Mouse (Mus musculus) limb, embryonic 13.5 days (tissue): ENCODE measurements at regions not wholly inside any gene's neighbourhood (a gene's known extent, or its start where the extent isn't known, plus 50 kb on each side); places are given as distances from the start of the nearest gene placed in this dataset.
A peak's percentile ranks its signal among the peaks of the same experiment; 100 is the strongest.
"Not testable (repeated sequence)": the region's sequence is repeated elsewhere in the genome, so short reads cannot be mapped to it uniquely, and the experiment has no call there.

Source experiments
- ATAC-seq: fragments of 200-750 bp; cut with Nextera tagmentation; 2 replicates; pipeline ENCODE4 v1.8.0; 2017; ENCODE audit warnings: low read depth, moderate number of reproducible peaks, moderate TSS enrichment; ENCODE audit not compliant: low FRiP score
- H3K27ac ChIP-seq: fragments of 300-500 bp; sonication (generic); 2 replicates; pipeline ENCODE4 v1.5.1; 2015; ENCODE audit warnings: inconsistent platforms, mild to moderate bottlenecking, moderate library complexity
- H3K27me3 ChIP-seq: fragments of 300-500 bp; sonication (generic); 2 replicates; pipeline ENCODE4 v1.6.1; 2015; ENCODE audit warnings: mild to moderate bottlenecking, inconsistent platforms
- H3K36me3 ChIP-seq: fragments of 300-500 bp; sonication (generic); 2 replicates; pipeline ENCODE4 v1.6.1; 2015; ENCODE audit warnings: inconsistent platforms, mild to moderate bottlenecking, moderate library complexity
- H3K4me1 ChIP-seq: fragments of 300-500 bp; sonication (generic); 2 replicates; pipeline ENCODE4 v1.6.1; 2015; ENCODE audit warnings: inconsistent platforms
- H3K4me2 ChIP-seq: fragments of 300-500 bp; sonication (generic); replicated peaks from 2 replicates; pipeline ENCODE4 v1.6.1; 2015; ENCODE audit warnings: inconsistent platforms, mild to moderate bottlenecking, moderate library complexity
- H3K4me3 ChIP-seq: fragments of 300-500 bp; sonication (generic); 2 replicates; pipeline ENCODE4 v1.5.1; 2015; ENCODE audit warnings: moderate library complexity, mild to moderate bottlenecking, inconsistent platforms
- H3K9ac ChIP-seq: fragments of 300-500 bp; sonication (generic); 2 replicates; pipeline ENCODE4 v1.6.1; 2015; ENCODE audit warnings: mild to moderate bottlenecking, inconsistent platforms
- H3K9me3 ChIP-seq: fragments of 300-500 bp; sonication (generic); 2 replicates; pipeline ENCODE4 v1.6.1; 2016; ENCODE audit warnings: inconsistent platforms
- WGBS: fragments of 180-500 bp; shearing (Covaris S2); methylation state at CpG from one replicate; pipeline ENCODE4 v1.1.7; 2015; 5-methylcytosine and 5-hydroxymethylcytosine counted together

DNA sequence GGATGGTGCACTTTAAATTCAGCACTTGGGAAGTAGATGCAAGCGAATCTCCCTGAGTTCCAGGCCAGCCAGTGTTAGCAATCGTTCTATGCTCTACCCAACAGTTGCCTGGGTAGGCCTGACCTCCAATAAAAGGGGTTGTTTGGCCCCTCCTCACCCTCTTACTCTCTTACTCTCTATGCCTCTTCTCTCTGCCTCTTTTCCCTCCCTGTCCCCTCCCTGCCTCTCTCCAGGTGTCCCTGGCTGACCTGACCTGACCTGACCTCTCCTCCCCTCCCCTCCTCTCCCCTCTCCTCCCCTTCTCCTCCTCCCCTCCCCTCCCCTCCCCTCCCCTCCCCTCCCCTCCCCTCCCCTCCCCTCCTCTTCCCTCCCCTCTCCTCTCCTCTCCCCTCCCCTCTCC, 63.0 kb upstream of the Chd2 start:
- Histone ChIP-seq H3K27ac (no peak overlapping the region), H3K4me3 (no peak overlapping the region), H3K27me3 (no peaks in the 10 kb centered on the region), H3K36me3 (no peaks in the 10 kb centered on the region), H3K9me3 (peaks cover 6% of the 10 kb centered on the region; the same call in 1 of the 2 replicates), H3K4me1 (peaks cover 16% of the 10 kb centered on the region), H3K4me2 (no peak overlapping the region), H3K9ac (no peak overlapping the region)
- 44% methylated on average over 2 of the region's 2 CpGs for WGBS
- no peak for ATAC-seq

DNA sequence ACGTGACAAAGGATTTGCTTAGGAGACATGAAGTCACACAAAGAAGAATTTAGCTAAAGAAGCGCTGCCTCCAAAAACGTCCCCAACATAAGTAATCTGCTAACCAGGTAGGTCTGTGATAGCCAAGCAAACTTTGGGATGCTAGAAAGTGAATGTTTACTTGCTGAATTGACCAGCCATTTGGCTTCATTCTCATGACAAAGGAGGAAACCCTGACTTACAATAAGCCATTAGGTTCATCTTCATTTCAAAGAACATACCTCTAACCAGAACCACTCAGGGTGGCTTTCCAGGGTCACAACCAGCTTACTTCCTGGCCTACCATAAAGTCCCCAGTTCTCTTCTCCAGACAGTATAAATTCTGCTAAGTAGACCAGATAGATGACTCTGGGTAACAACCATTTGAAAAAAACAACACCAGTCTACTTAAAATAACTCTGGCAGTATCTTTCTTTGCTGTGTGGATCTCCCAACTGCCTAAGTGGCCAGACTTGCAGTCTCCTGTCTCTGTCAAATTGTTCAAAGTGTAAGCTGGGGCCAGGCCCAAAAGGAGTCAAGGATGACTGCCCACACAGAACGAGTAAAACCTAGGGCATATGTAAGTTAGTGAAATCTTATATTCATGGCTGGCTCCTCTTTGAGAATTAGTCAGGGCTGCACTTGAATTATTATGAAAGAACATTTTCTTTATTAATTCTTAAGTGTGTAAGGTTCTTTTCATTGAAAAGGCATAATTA, 61.4 kb upstream of the Chd2 start:
- Histone ChIP-seq H3K4me1 (peaks cover 13% of the 10 kb centered on the region), H3K4me2 (no peak overlapping the region), H3K4me3 (no peak overlapping the region), H3K9ac (no peak overlapping the region), H3K27me3 (no peaks in the 10 kb centered on the region), H3K36me3 (no peaks in the 10 kb centered on the region), H3K27ac (no peak overlapping the region), H3K9me3 (peaks cover 6% of the 10 kb centered on the region; the same call in 1 of the 2 replicates)
- 48% methylated on average over 4 of the region's 4 CpGs for WGBS
- no peak for ATAC-seq

DNA sequence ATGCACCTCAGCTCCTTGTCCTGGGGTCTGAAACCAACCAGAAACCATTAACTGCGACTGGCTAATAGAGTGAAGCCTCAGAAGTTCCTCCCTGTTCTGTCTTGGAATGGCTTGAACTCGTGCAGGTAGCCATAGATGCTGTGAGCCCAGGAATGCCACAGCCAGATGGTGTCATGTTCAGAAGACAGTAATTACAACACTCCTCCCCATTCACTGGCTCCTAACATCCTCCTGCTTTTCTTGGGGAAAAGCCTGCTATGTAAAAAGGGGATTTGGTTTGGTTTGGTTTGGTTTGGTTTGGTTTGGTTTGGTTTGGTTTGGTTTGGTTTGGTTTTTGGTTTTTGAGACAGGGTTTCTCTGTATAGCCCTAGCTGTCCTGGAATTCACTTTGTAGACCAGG, 59.7 kb upstream of the Chd2 start:
- no peak overlapping the region for H3K4me3 ChIP-seq
- H3K4me1 ChIP-seq = peaks cover 25% of the 10 kb centered on the region
- no peaks in the 10 kb centered on the region for H3K36me3 ChIP-seq
- H3K4me2 ChIP-seq = no peak overlapping the region
- H3K27me3 ChIP-seq = no peaks in the 10 kb centered on the region
- WGBS = 50% methylated on average over 2 of the region's 2 CpGs
- no peak overlapping the region for H3K9ac ChIP-seq
- ATAC-seq = no peak
- H3K27ac ChIP-seq = no peak overlapping the region
- peaks cover 6% of the 10 kb centered on the region; the same call in 1 of the 2 replicates for H3K9me3 ChIP-seq

DNA sequence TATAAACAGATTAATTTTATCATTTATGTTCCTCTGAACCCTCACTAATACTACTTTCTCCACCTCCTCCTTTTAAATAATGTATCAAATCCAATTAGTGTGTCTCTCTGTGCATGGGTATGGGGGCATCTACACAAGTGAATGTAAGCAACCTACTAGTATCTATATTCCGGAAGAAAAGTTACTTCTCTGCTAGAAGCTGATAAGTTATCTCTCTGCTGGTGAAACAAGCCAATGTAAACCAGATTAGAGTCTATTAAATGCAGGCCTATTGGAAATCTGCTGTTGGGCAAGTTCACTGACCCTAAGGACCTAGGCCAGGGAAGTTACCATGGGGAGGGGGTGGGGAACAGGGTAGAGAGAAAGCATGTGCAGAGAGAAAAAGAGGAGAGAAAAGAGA, 59.1 kb upstream of the Chd2 start:
- H3K36me3 ChIP-seq = no peaks in the 10 kb centered on the region
- H3K4me2 ChIP-seq = no peak overlapping the region
- H3K27me3 ChIP-seq = no peaks in the 10 kb centered on the region
- WGBS = 93% methylated on average over 1 of the region's 1 CpGs
- no peak for ATAC-seq
- no peak overlapping the region for H3K9ac ChIP-seq
- peaks cover 6% of the 10 kb centered on the region; the same call in 1 of the 2 replicates for H3K9me3 ChIP-seq
- no peak overlapping the region for H3K4me3 ChIP-seq
- H3K27ac ChIP-seq = no peak overlapping the region
- H3K4me1 ChIP-seq = peaks cover 29% of the 10 kb centered on the region

DNA sequence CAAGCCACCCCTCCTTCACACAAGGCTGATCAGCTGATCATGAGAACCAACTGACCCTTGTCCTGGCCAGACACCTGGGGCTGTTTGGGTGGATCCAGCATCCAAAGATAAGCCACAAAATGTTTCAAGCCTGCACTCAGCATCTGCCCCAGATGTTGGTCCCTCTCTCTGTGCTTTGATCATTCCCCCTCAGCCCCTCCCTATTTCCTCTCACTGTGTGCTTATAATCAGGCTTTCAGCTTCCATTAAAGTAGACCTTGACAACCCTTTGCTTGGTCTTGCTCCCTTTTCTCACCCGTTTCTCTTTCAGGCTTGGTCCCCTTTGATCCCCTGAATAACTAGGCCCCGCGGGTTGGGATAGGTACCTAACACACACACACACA, 58.4 kb upstream of the Chd2 start:
- not testable (repeated sequence) for H3K9me3 ChIP-seq, H3K4me2 ChIP-seq, H3K36me3 ChIP-seq, H3K4me3 ChIP-seq, H3K27me3 ChIP-seq, ATAC-seq, H3K9ac ChIP-seq, H3K27ac ChIP-seq
- WGBS = 69% methylated on average over 3 of the region's 3 CpGs
- H3K4me1 ChIP-seq = peaks cover 31% of the 10 kb centered on the region

DNA sequence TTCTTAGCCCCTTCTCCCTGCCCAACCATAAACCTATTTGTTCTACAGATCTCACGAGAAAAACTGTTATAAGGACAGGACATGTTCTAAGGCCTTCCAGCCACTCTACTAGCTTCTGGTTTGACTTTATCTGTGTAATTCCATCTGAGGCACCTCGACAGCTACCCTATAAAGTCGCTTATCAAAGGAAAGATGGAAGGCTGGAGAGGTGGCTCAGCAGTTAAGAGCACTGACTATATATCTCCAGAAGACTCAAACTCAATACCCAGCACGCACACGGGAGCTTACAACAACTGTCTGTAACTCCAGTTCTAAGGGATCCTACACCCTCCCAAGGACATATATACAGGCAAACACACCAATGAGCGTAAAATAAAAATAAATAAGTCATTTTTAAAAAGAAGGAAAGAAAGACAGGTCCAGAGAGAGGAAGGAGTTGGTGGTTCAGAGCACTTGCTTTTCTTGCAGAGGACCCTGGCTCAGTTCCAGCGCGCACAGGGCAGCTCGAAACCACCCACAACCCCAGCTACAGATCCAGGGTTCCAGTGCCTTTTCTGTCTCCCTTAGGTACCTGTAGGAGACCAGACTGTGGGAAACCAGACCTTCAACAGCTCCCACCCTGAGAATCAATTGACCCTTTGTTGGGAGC, 57.8 kb upstream of the Chd2 start:
- no peaks in the 10 kb centered on the region for H3K36me3 ChIP-seq
- no peak overlapping the region for H3K27ac ChIP-seq
- H3K9ac ChIP-seq = no peak overlapping the region
- no peak overlapping the region for H3K4me2 ChIP-seq
- 90% methylated on average over 9 of the region's 9 CpGs for WGBS
- peaks cover 31% of the 10 kb centered on the region for H3K4me1 ChIP-seq
- ATAC-seq = no peak
- peaks cover 6% of the 10 kb centered on the region; the same call in 1 of the 2 replicates for H3K9me3 ChIP-seq
- no peaks in the 10 kb centered on the region for H3K27me3 ChIP-seq
- H3K4me3 ChIP-seq = no peak overlapping the region

DNA sequence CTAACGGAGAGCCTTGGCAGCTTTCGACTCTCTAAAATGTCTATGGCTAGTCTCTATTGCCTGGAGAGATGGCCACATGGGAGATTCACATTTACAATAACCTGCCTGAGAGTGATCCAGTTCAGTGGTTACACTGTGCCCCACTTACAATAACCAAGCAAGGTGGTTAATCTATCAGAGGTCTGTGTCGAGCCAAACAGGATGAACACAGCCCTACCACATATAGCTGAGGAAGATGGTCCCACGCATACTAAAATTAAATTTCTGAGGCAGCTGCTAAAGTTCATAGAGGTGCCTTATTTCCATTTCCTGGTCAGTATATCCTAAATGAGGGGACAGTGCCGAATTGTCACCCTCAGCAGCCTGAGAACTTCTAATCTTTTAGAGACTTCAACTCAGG, 56.3 kb upstream of the Chd2 start:
- WGBS = 57% methylated on average over 5 of the region's 5 CpGs
- Histone ChIP-seq H3K4me2 (peak overlapping the region; percentile 63; the same call in 1 of the 2 replicates), H3K9ac (no peak overlapping the region), H3K4me1 (peaks cover 39% of the 10 kb centered on the region), H3K4me3 (no peak overlapping the region), H3K27me3 (no peaks in the 10 kb centered on the region), H3K36me3 (no peaks in the 10 kb centered on the region), H3K27ac (peak overlapping the region; percentile 97), H3K9me3 (peaks cover 6% of the 10 kb centered on the region; the same call in 1 of the 2 replicates)
- ATAC-seq = no peak

DNA sequence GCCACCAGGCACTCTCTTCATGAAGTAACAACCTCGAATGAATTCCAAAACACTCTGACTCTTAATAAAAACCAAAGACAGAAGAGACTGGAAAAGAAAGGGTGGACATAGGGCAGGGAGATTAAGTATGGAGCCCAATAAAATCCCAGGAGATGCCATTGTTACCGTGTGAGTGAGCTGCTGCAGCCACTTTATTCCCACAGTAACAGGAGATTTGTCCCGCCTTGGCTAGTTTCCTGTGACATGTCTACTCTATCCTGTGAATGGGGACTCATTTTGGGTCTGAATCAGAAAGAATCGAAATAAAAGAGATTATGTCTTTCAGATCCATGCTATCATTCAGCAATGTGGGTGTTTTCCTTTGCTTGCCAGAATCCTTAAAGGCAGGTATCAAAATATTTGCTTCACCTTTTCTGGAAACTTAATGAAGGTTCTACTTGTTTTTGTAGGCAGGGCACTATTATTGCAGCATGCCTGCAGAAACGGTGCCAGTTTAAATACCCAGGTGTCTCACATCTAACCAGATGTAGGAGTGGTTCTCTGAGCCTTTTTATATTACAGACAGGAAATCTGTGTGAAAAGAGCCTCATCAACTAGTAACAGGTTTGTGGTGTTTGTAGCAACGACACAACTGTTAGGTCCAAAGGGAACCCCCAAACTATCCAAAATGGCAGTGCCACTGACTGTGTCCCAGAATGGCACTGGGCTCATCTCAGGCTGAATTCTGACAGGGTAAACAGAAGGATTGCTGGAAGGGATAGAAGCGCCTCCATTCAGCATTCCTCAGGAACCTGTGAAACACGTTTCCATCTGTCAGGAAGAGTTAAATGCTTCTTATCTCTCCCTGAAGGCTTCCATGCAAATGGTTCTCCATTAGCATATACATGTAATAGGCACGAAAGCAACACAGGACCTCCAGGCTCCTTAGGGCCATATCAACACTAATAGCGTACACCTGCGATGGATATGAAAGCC, 55.5 kb upstream of the Chd2 start:
- Histone ChIP-seq H3K9me3 (peaks cover 6% of the 10 kb centered on the region; the same call in 1 of the 2 replicates), H3K4me1 (peaks cover 39% of the 10 kb centered on the region), H3K9ac (no peak overlapping the region), H3K27me3 (no peaks in the 10 kb centered on the region), H3K36me3 (no peaks in the 10 kb centered on the region), H3K4me2 (peak overlapping the region; percentile 63), H3K27ac (peak overlapping the region; percentile 97), H3K4me3 (0 out of 2 replicates have a peak overlapping the region, but pooled peaks have one; percentile 2)
- no peak for ATAC-seq
- WGBS = 31% methylated on average over 11 of the region's 11 CpGs

DNA sequence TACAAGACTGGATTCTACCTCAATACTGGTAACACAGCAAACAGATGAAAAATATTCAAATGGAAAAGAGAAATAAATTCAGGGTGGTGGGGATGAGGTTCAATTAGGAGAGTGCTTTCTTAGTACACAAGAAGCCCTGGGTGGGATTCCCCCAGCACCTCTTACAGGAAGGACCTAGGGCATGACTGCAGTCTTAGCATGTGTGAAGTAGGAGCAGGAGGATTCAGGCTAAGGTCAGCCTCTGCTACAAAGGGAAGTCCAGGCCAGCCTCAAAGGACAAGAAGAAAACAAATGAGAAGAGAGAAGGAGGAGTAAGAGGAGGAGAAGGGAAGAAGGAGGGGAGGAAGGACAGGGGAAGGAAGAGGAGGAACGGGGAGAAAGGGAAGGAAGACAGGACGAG, 54.8 kb upstream of the Chd2 start:
- 32% methylated on average over 2 of the region's 2 CpGs for WGBS
- H3K9ac ChIP-seq = peak overlapping the region; percentile 32; the same call in 1 of the 2 replicates

DNA sequence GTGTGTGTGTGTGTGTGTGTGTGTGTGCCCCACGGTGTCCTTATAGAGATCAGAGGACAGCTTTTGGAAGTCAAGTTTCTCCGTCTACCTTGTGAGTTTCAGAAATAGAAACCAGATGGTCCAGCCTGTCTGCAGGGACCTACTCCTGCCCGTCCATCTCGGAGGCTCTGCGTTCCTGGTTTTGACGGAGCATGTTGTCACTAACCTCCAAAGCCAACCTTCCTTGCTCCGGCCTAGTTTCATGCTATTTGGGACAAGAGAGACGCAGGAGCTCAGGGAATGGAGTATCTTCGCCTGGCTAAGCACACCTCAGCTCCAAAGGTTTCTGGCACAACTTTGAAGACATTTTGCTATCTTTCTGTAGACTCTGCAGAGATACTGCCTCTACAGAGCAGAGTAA, 54.2 kb upstream of the Chd2 start:
- 12% methylated on average over 9 of the region's 9 CpGs for WGBS
- H3K4me3 ChIP-seq = peak overlapping the region; percentile 25
- 0 out of 2 replicates have a peak overlapping the region, but pooled peaks have one; percentile 40 for H3K9ac ChIP-seq
- H3K9me3 ChIP-seq = peaks cover 6% of the 10 kb centered on the region; the same call in 1 of the 2 replicates
- H3K4me2 ChIP-seq = peak overlapping the region; percentile 63
- ATAC-seq = no peak
- peak overlapping the region; percentile 97 for H3K27ac ChIP-seq
- H3K36me3 ChIP-seq = no peaks in the 10 kb centered on the region
- peaks cover 39% of the 10 kb centered on the region for H3K4me1 ChIP-seq
- H3K27me3 ChIP-seq = no peaks in the 10 kb centered on the region

More for the DNA sequence above, 54.8 kb upstream of the Chd2 start:
- 0 out of 2 replicates have a peak overlapping the region, but pooled peaks have one; percentile 2 for H3K4me3 ChIP-seq
- H3K9me3 ChIP-seq = peaks cover 6% of the 10 kb centered on the region; the same call in 1 of the 2 replicates
- H3K4me2 ChIP-seq = peak overlapping the region; percentile 63
- peaks cover 39% of the 10 kb centered on the region for H3K4me1 ChIP-seq
- H3K27me3 ChIP-seq = no peaks in the 10 kb centered on the region
- H3K36me3 ChIP-seq = no peaks in the 10 kb centered on the region
- no peak for ATAC-seq
- H3K27ac ChIP-seq = peak overlapping the region; percentile 97

DNA sequence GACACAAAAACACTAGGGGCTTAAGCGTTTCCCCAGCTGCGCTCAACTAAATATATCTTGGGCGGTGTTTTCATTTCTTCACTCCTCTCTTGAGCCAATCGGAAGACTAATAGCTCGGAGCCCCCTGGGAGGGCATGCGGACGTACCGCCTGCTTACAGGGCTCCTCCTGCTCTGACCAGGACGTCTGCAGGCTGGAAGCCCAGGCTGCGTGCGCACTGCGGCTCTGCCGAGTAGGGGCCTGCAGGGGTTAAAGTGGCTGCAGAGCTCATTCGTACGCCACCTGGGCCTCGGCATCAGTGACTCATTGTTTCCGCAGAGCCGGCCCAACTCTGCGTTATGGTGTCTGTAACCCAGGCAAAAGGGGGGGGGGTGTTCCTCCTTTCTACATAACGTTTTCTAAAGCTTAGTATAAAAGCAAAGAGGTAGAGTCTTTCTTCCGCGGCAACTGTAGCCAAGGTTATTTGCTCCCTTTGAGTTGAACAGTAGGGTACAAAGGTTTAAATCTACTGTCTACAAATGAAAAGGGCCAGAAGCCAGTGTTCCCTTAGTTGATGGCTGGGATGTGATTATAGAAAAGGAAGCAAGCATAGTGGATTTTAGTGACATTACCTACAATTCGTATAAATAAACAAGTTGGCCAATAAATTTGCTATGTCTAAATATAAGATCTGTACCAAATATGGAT, 53.7 kb upstream of the Chd2 start:
- WGBS = under 1% methylated on average over 23 of the region's 23 CpGs
- Histone ChIP-seq H3K4me3 (peak overlapping the region; percentile 25), H3K27ac (peak overlapping the region; percentile 97), H3K9me3 (peaks cover 6% of the 10 kb centered on the region; the same call in 1 of the 2 replicates), H3K27me3 (no peaks in the 10 kb centered on the region), H3K4me2 (peak overlapping the region; percentile 63), H3K4me1 (peaks cover 39% of the 10 kb centered on the region), H3K36me3 (no peaks in the 10 kb centered on the region), H3K9ac (peak overlapping the region; percentile 40)
- peak; percentile 98 for ATAC-seq
